Mouse (Mus musculus) megakaryocyte progenitor cell, adult 5-6 weeks (primary cell): ENCODE measurements around the gene Cd86. TPM values are rescaled to one million over a fixed set of nuclear protein-coding genes. Genes with fewer than 3 reads are reported as not detected.

ENCODE experiments used
- ATAC-seq: replicated peaks from 2 replicates; pipeline ENCODE4 v1.8.0; 2016; ENCODE audit warnings: mild to moderate bottlenecking, moderate TSS enrichment, inconsistent platforms; ENCODE audit not compliant: poor library complexity
- total RNA-seq, 2 experiments: library from RNA; stranded (forward) in 1 of 2; stranded (reverse) in 1 of 2; fragments of 157-497, 149-512 nt in 1 of 2; fragments of 200-1000 nt in 1 of 2; gene quantifications; 2 replicates each; pipeline versions ENCODE4 v1.2.3 to v1.2.4; 2015 to 2017

Cd86 gene
- total RNA-seq (2015) (2.6 and 3.2 TPM in 2 replicates), total RNA-seq (2017) (0.91 and 1.5 TPM in 2 replicates)

- peak; percentile 92 for ATAC-seq
These were observed at the start of gene Cd86 for GRCm38 (mm10) chr16:36665782-36666181. Gene Cd86 (minus strand): TSS chr16:36666081.

DNA sequence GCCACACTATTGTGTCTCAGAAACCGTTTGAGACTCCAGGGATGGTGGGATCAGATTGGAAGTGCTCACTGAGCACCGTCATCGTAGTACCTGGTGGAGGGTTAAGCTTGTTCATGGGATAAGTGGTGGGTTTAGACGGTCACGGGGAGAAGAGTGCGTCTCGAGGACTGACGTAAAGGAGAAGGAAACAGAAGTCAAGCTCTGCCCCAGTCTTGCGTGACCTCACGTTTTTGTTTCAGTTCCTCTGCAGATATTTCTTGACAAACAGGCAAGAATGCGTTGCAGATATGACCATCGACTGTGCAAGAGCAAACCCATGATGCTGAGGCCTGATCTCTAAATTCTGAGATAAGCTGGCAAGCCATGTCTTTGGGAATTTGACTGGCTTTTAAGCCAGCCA is 45.9 kb upstream of the Cd86 start:
- peak; percentile 81 for ATAC-seq

DNA sequence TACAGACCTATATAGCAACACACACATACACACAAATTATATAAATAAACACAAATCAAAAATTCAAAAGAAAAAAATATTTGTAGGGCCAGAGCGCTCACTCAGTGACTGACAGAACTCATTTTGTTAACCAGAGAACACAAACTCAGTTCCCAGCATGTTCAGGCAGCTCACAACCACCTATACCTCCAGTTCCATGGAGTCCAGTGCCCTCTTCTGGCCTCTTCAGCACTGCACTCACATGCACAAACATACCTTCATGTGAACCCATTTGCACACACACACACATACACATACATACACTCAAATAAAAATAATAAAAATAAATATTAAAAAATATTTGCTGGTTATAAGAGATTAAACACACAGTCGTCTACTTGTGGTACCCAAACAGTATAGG is 44.9 kb upstream of the Cd86 start:
- 0 out of 2 replicates have a peak, but pooled peaks have one; percentile 16 for ATAC-seq

GRCm38 (mm10) chr16:36709405-36709804 is 43.5 kb upstream of the Cd86 start:
- peak; percentile 40 for ATAC-seq

DNA sequence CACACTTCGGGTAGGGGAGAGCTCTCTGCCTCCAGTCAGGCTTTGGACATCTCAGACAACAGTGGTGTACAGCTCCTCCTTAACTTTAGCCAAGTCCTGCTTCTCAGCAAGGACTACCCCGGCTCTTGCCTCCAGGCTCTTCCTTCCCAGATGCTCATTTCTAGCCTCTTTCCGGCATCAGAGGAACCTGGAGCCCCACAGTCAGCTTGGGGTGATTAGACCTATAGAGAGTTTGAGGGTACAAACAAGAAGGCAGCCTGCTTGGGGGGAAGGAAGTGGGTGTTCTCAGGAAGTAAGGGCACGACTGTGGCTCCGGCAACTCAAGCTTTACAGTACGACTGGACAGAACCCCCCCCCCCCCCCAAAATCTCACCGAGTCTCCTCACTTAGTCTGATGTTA is 42.9 kb upstream of the Cd86 start:
- peak; percentile 22; the same call in 1 of the 2 replicates for ATAC-seq

- ATAC-seq: no peak
These were observed 42.0 kb upstream of the Cd86 start for GRCm38 (mm10) chr16:36707702-36708423.

GRCm38 (mm10) chr16:36700484-36700883 is 34.6 kb upstream of the Cd86 start:
- ATAC-seq: no peak

DNA sequence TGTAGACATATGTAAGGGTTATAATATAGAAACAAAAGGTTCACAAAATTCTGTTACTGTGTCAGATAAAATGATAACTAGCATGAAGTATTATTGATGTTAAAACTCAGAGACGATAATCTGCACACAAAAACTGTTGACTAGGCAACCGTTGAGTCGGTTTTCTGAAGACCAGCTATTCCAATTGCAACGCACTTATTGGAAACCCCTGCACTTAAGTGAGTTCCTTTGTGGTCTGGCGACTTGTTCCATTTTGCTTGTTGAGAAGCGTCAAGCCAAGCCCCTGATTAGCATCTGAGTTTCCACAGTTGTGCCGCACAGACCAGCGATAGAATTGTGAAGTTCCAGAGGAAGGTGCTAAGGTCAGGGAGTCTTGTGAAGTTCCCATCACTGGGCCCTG is 31.4 kb upstream of the Cd86 start:
- ATAC-seq: no peak

DNA sequence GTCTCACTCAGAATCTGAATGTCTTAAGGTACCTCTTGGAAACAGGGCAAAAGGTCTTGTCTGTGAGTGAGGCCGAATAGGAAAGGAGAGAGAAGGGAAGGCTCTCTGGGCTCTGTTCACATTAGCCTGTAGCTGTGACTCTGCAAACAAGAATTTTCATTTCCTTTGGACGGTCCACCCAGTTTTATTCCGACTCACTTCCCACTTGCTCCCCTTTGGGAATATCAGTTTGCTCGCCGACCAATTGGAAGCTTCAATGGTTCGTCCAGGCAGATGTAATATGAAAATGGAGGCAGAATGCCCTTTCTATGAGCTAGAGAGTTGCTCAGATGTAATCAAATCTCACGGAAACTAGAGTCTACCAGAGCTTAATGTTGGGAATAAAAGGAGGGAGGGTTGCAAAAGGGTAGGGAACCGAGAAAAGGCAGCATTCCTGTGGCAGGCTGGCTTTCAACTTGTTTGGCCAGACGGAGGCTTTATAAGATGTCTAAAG is 29.0 kb upstream of the Cd86 start:
- no peak for ATAC-seq

DNA sequence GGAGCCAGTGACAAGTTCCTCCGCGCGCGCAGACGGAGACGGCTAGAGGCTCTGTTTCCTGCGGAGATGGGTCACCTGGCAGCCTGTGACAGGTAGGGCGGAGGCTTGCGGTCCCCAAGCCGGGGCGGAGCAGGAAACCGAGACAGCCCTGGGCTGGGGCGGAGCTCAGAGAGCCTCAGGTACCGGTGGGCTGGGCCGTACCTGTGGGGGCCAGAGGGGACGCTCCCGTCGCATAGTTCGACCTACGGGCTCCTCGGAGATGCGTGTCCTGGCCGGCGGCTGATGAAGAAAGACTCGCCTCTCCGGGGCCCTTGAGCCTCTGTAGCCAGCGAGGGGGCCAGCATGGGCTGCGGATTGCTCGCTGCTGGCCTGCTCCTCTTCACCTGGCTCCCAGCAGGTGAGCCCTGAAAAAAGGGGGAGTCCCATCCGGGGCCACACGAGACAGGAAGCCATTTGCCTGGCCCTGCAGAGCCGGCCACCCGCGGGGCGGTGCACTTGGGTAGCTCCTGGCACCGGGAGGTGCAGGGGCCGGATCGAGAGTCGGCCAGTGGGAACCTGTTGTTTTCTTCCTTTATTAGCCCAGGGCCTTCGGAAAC is 28.0 kb upstream of the Cd86 start, which contains the start of gene Ildr1:
Gene Ildr1, plus strand, starts transcription at position 161 of the 596 bp plus-strand sequence.
- ATAC-seq: peak; percentile 64

- ATAC-seq: no peak
These were observed 25.6 kb upstream of the Cd86 start for GRCm38 (mm10) chr16:36691484-36691883.

DNA sequence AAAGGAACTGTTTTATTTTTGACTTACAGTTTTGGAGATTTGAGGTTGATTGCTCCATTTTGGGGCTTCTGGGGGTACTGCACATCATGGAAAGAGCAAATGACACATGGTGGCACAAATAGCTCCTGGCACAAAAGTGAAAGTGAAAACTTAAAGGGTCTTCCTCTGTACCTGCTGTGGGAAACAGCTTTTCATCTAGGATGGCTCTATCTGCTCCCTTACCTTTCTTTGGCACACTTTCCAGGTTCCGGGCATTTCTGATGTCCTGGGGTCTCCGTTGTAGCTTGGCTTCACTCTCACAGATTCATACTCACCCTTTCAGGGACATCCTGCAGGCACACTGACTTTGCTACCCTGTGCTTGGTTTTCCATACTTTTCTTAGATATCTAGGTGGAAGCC is 22.2 kb upstream of the Cd86 start:
- no peak for ATAC-seq

DNA sequence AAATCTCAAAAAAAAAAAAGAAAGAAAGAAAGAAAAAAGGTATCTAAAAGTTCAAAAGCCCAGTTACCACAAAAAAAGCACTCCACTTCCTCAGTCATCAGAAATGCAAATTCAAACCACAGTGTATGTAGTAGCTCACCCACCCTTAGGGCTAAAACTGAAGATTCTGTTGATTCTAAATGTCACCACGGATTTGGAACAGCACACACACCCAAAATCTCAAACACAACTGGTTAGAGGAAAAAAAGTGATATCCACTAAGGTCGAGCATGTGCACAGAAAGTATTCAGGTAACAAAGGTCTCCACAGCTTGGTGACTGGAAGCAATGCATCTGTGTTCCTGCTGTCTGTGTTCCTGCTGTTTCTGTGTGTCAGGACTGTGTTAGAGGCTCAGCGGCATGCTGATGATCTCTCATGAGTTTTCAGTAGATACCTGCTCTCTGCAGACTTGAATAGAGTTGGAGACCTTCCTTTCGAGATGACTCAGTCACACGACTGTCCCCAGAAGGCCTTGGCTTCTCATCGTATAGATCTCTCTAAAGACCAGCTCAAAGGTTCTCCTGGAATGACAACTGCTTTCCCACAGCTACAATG is 18.5 kb upstream of the Cd86 start:
- no peak for ATAC-seq

GRCm38 (mm10) chr16:36681829-36682228 is 15.9 kb upstream of the Cd86 start:
- no peak for ATAC-seq

DNA sequence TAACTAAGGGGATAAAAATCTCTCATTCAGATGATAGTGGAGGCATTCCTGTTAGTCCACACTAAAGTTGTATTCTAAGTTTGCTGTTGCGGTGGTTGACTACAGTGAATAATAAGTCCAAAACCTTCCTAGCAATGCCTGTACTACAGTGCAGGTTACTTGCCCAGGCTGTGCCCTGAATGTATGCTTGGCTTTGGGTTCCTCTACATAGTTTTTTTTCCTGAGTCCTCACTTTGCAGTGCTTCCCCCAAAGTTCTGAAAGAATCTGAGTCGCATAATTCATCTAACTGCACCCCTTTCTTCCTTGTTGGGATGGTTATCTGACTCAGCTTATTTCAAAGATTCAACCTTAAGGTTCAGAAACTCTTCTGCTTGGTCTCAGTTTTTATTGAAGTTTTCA is 10.0 kb upstream of the Cd86 start:
- ATAC-seq: no peak

GRCm38 (mm10) chr16:36675304-36675703 is 9.4 kb upstream of the Cd86 start:
- ATAC-seq: peak; percentile 50; the same call in 1 of the 2 replicates

DNA sequence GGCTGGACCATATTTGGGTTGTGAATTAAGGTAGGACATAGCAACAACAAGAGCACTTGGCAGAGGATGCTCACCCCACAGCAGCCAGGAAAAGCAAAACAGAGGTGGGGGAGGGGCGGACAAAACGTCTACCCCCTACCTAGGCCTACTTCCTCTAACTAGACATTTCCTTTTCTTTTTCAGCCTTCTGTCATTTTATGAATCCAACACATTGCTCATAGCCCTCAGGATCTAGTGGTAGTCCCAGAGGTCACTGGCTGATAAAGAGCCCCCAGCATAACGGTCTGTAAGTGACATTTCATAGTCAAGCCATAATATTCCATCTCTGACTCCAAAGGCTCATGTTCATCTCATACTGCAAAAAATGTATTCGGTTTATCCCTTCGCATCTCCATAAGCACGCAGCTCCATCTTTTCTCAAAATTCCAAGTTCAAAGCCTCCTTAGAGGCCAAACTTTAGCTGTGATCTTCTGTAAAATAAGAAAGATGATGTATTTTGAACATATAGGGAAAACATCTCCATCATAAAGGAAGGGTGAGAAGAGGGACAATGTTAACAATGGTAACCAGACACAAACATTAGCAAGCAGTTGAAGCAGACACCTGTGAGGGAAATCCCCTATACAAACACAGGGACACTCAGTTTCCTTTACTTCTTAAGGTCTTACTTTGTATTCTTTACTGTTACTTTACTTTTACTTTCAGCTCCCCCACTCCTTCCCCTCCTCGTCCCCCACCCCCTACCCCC is 8.8 kb upstream of the Cd86 start:
- no peak for ATAC-seq

DNA sequence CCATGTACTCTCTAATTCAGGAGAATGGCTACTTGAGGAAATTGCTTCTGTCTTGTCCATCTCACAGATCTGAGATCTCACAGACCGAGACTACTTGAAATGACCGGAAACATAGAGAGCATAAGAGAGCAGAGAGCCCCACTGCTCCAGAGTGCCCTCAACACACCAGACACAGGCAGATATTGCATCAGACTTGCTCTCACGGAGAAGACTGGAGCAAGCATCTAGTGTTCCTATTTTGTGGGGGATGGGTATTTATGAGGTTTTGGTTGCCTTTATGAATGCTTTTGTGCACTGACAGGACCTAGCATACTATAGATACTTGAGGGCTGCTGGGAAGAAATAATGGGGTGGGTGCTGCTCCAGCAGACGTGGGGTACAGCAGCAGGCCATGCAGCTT is 7.3 kb upstream of the Cd86 start:
- peak; percentile 83 for ATAC-seq

- ATAC-seq: no peak
These were observed 4.7 kb upstream of the Cd86 start for GRCm38 (mm10) chr16:36670590-36670989.

GRCm38 (mm10) chr16:36666448-36667017 is 652 bp upstream of the Cd86 start:
- no peak for ATAC-seq

- ATAC-seq: 0 out of 2 replicates have a peak, but pooled peaks have one; percentile 15
These were observed 2.4 kb downstream of the Cd86 start for GRCm38 (mm10) chr16:36663484-36663883.
